In genomic region chr1:178337551-178338317, GRCm38 (mm10) we compare ENCODE assay signal across 7 mouse cellular contexts. TPM values are rescaled to one million over a fixed set of nuclear protein-coding genes. Genes with fewer than 3 reads are reported as not detected.
DNase-seq lines count a peak whose midpoint lies in the region; ATAC-seq and TF ChIP-seq lines count a peak whose summit lies in the region.

Gene Hnrnpu, minus strand, starts transcription at chr1:178337797.

- ATAC-seq in embryonic facial prominence, embryonic 11.5 days (replicated peaks; ENCODE audit: insufficient number of reproducible peaks, low FRiP score, low TSS enrichment, low read depth): peak; percentile 85
- ATAC-seq in limb, embryonic 12.5 days (ENCODE audit: insufficient number of reproducible peaks, insufficient read depth, low FRiP score, low TSS enrichment, low read depth): peak; percentile 85
- ATAC-seq in midbrain, embryonic 15.5 days (replicated peaks): peak; percentile 89

- H3K36me3 ChIP-seq in embryonic facial prominence, embryonic 11.5 days (replicated peaks; ENCODE audit: control insufficient read depth, insufficient read depth, low read depth, low read length): peaks cover 3% of the 10 kb centered on the region
- peaks cover 7% of the 10 kb centered on the region for H3K36me3 ChIP-seq in kidney, adult 2 months (ENCODE audit: control insufficient read depth, insufficient read depth, low read length)
- H3K36me3 ChIP-seq in limb, embryonic 12.5 days: peaks cover 22% of the 10 kb centered on the region
- H3K36me3 ChIP-seq in midbrain, embryonic 15.5 days (replicated peaks): peaks cover 9% of the 10 kb centered on the region
- peaks cover 16% of the 10 kb centered on the region for H3K36me3 ChIP-seq in spleen, adult 2 months (ENCODE audit: control insufficient read depth, insufficient read depth, low read length)

- no peaks in the 10 kb centered on the region for H3K4me1 ChIP-seq in embryonic facial prominence, embryonic 11.5 days (ENCODE audit: control insufficient read depth, insufficient read depth, low read length)
- peaks cover 5% of the 10 kb centered on the region; the same call in 1 of the 2 replicates for H3K4me1 ChIP-seq in kidney, adult 2 months (ENCODE audit: control insufficient read depth, insufficient read depth, low read length)
- peaks cover 18% of the 10 kb centered on the region for H3K4me1 ChIP-seq in limb, embryonic 12.5 days (replicated peaks)
- H3K4me1 ChIP-seq in midbrain, embryonic 15.5 days: peaks cover 27% of the 10 kb centered on the region
- peaks cover 3% of the 10 kb centered on the region; the same call in 1 of the 2 replicates for H3K4me1 ChIP-seq in spleen, adult 2 months (ENCODE audit: control insufficient read depth, insufficient read depth, insufficient read length)

- no peaks in the 10 kb centered on the region for H3K9me3 ChIP-seq in embryonic facial prominence, embryonic 11.5 days (replicated peaks; ENCODE audit: control insufficient read depth, low read length)
- H3K9me3 ChIP-seq in limb, embryonic 12.5 days: no peaks in the 10 kb centered on the region
- H3K9me3 ChIP-seq in midbrain, embryonic 15.5 days: no peaks in the 10 kb centered on the region

- H3K9ac ChIP-seq in embryonic facial prominence, embryonic 11.5 days (replicated peaks; ENCODE audit: low read length): peak within 1 kb of the TSS; percentile 100
- H3K9ac ChIP-seq in limb, embryonic 12.5 days (replicated peaks): peak within 1 kb of the TSS; percentile 100
- peak within 1 kb of the TSS; percentile 100 for H3K9ac ChIP-seq in midbrain, embryonic 15.5 days

- TF ChIP-seq POLR2A in kidney, adult 2 months (IDR thresholded peaks at IDR 0.05; ENCODE audit: low read depth, low read length): peak; percentile 96
- TF ChIP-seq POLR2A in spleen, adult 2 months (IDR thresholded peaks at IDR 0.05; ENCODE audit: low read depth, low read length): peak; percentile 90

- no peaks in the 10 kb centered on the region for H3K27me3 ChIP-seq in embryonic facial prominence, embryonic 11.5 days (ENCODE audit: control insufficient read depth, insufficient read depth, low read length)
- no peaks in the 10 kb centered on the region for H3K27me3 ChIP-seq in kidney, adult 2 months (replicated peaks; ENCODE audit: control insufficient read depth, insufficient read depth, low read length)
- H3K27me3 ChIP-seq in limb, embryonic 12.5 days: no peaks in the 10 kb centered on the region
- H3K27me3 ChIP-seq in midbrain, embryonic 15.5 days (replicated peaks): no peaks in the 10 kb centered on the region
- no peaks in the 10 kb centered on the region for H3K27me3 ChIP-seq in spleen, adult 2 months (ENCODE audit: control insufficient read depth, insufficient read depth, low read length)

- H3K27ac ChIP-seq in embryonic facial prominence, embryonic 11.5 days (replicated peaks; ENCODE audit: low read depth, low read length): peak within 1 kb of the TSS; percentile 99
- peak within 1 kb of the TSS; percentile 98 for H3K27ac ChIP-seq in kidney, adult 2 months (ENCODE audit: insufficient read depth, low read depth, low read length)
- peak within 1 kb of the TSS; percentile 100 for H3K27ac ChIP-seq in limb, embryonic 12.5 days
- peak within 1 kb of the TSS; percentile 97 for H3K27ac ChIP-seq in midbrain, embryonic 15.5 days
- peak within 1 kb of the TSS; percentile 100 for H3K27ac ChIP-seq in spleen, adult 2 months (ENCODE audit: insufficient read depth, low read length)

- H3K4me3 ChIP-seq in embryonic facial prominence, embryonic 11.5 days (ENCODE audit: low read depth, low read length): peak within 1 kb of the TSS; percentile 100
- H3K4me3 ChIP-seq in kidney, adult 2 months (ENCODE audit: insufficient read depth, low read depth, low read length): peak within 1 kb of the TSS; percentile 100
- peak within 1 kb of the TSS; percentile 100 for H3K4me3 ChIP-seq in limb, embryonic 12.5 days (replicated peaks)
- peak within 1 kb of the TSS; percentile 100 for H3K4me3 ChIP-seq in midbrain, embryonic 15.5 days
- peak within 1 kb of the TSS; percentile 99 for H3K4me3 ChIP-seq in spleen, adult 2 months (ENCODE audit: extremely low read depth, insufficient read depth, insufficient read length)

- WGBS in embryonic facial prominence, embryonic 11.5 days: under 1% methylated on average over 58 of the region's 73 CpGs
- WGBS in kidney, adult 2 months: under 1% methylated on average over 72 of the region's 73 CpGs
- under 1% methylated on average over 73 of the region's 73 CpGs for WGBS in limb, embryonic 12.5 days
- WGBS in midbrain, embryonic 15.5 days: 0% methylated on average over 73 of the region's 73 CpGs
- under 1% methylated on average over 72 of the region's 73 CpGs for WGBS in spleen, adult 2 months

- peak; percentile 98 for DNase-seq in adrenal gland, postnatal 14 days
- peak; percentile 97 for DNase-seq in embryonic facial prominence, embryonic 11.5 days (ENCODE audit: low spot score)
- DNase-seq in heart, adult 11 months: peak; percentile 100
- DNase-seq in kidney, adult 2 months: peak; percentile 98
- peak; percentile 85 to 93 for DNase-seq in spleen, adult 2 months (ENCODE audit: low read depth in 1 of 2, low spot score in 2 of 2)

- H3K4me2 ChIP-seq in embryonic facial prominence, embryonic 11.5 days (ENCODE audit: low read depth, low read length): peak within 1 kb of the TSS; percentile 47
- H3K4me2 ChIP-seq in limb, embryonic 12.5 days: peak within 1 kb of the TSS; percentile 58
- H3K4me2 ChIP-seq in midbrain, embryonic 15.5 days: peak within 1 kb of the TSS; percentile 61

- TF ChIP-seq CTCF in kidney, adult 2 months (conservative IDR thresholded peaks at IDR 0.05; ENCODE audit: insufficient read depth, insufficient read length, low read depth, low read length): no peak
- no peak for TF ChIP-seq CTCF in spleen, adult 2 months (IDR thresholded peaks at IDR 0.05; ENCODE audit: extremely low read depth, insufficient read depth, insufficient read length, insufficient replicate concordance)

RNA-seq across cellular contexts. Expression of gene Hnrnpu, which starts in this region (rescaled TPM):
- total RNA-seq in adrenal gland, postnatal 14 days (2021): 419 and 430 TPM in 2 replicates
- 823 and 953 TPM in 2 replicates for polyA plus RNA-seq in embryonic facial prominence, embryonic 11.5 days (2014; fragmentation: Nextera tagmentation; extraction: Ambion mirVana)
- polyA plus RNA-seq in kidney, adult 2 months (2012; rRNA removed): 37.7 and 51.6 TPM in 2 replicates
- 869 and 872 TPM in 2 replicates for polyA plus RNA-seq in limb, embryonic 12.5 days (2016; fragmentation: Nextera tagmentation; extraction: Ambion mirVana)
- 255 and 278 TPM in 2 replicates for polyA plus RNA-seq in midbrain, embryonic 15.5 days (2015; fragmentation: Nextera tagmentation; extraction: Ambion mirVana)
- polyA plus RNA-seq in spleen, adult 2 months (2012; rRNA removed): 48.6 and 58.2 TPM in 2 replicates

Comparison
In these comparisons a context has a peak if more than half of its experiments do, and no peak if none do; other contexts are left out.
1. Peak in every context shown above with its lines: DNase-seq, ATAC-seq, H3K4me3 ChIP-seq and H3K27ac ChIP-seq.